Mouse (Mus musculus): ENCODE measurements around the gene Tspan14.

The Tspan14 gene

DNA sequence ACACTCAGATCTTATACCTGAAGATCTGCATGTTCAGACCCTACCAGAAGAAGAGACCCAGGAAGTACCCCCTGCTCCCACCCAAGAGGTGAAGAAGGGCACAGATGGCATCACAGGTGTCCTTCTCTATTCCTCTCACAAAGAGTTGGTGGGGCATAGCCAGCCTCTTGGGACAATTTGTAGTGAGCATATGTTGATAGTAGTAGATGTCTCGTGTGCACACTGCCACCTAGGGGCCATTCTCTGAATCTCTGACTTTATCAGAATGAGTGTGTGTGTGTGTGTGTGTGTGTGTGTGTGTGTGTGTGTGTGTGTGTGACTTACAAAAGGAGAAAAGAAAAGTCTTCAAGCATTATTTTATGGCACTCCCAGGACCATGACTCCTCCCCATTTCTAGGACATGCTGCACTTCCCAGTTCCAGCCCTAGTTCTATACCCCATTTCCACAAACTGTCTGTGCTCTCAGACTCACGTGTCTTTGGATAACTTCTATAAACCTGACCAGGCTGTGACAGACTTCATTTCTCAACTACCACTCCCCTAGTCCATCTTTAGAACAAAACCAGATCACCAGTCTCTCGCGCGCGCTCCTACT lies 8.6 kb upstream of the Tspan14 start:
- DNase-seq (ENCODE audit: low read depth, low spot score): peak; percentile 74

GRCm38 (mm10) chr14:40968051-40968450 lies 1.4 kb upstream of the Tspan14 start:
- no peak for DNase-seq (ENCODE audit: low read depth, low spot score)

- DNase-seq (ENCODE audit: low read depth, low spot score): no peak
Measured at GRCm38 (mm10) chr14:40967598-40967900, 942 bp upstream of the Tspan14 start.

GRCm38 (mm10) chr14:40966862-40967597 lies 423 bp upstream of the Tspan14 start:
- DNase-seq (ENCODE audit: low read depth, low spot score): peak; percentile 93

DNA sequence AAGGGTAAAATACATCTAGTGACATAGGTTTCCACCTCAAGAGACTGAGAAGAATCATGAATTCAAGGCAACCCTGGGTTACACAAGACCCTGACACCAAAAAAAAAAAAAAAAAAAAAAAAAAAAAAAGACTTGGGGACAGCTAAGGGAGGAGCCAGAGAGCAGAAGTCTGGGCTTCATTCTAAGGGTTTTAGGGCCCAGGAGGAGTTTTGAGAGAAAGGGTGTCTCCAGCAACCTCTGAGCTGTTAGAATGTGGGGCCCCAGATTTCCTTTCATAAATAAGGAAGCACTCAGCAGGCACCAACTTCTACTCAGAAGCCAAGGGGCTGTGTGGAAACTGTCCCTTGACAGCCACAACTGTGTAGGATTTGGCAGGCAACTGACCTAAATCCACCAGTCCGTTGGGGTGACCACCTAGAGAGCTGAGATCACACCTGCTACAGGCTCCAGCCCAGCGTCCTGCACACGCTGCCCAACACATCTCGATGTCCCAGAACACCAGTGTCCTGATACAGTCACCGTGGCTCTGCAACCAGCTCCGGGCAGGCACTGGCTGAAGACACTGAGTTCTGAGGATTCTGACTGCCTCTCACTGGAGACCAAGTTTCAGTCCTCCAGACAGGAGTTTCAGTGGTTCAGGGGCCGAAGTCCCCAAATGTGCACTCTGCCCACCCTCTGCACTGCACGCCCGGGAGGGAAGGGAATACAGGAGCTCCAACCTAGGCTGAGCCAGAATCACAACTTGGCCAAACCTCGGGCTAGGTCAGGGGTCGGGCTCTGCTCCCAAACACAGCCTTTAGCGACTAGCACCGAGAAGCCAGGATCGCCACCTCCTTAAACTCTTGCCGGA lies 875 bp downstream of the Tspan14 start:
- no peak for DNase-seq (ENCODE audit: low read depth, low spot score)

GRCm38 (mm10) chr14:40964881-40965280 lies 1.7 kb downstream of the Tspan14 start:
- DNase-seq (ENCODE audit: low read depth, low spot score): no peak

DNA sequence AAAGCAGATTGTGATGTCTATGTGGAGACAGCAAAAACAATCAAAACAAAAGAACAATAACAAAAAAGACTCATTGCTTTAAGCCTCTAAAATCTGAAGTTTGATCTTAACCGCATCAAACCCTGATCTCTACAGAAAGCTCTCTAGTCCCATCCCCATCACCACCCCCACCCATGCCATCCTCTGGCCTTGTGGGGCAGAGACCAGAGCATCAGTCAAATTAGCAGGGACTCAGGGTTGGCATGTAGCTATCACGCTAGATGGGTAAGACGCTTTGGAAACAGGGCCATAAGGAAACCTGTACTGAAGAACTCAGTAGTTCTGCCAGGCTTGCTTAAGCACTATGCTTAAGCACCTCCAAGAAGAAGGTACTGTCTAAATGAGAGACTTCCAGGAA lies 2.4 kb downstream of the Tspan14 start:
- DNase-seq (ENCODE audit: low read depth, low spot score): no peak

DNA sequence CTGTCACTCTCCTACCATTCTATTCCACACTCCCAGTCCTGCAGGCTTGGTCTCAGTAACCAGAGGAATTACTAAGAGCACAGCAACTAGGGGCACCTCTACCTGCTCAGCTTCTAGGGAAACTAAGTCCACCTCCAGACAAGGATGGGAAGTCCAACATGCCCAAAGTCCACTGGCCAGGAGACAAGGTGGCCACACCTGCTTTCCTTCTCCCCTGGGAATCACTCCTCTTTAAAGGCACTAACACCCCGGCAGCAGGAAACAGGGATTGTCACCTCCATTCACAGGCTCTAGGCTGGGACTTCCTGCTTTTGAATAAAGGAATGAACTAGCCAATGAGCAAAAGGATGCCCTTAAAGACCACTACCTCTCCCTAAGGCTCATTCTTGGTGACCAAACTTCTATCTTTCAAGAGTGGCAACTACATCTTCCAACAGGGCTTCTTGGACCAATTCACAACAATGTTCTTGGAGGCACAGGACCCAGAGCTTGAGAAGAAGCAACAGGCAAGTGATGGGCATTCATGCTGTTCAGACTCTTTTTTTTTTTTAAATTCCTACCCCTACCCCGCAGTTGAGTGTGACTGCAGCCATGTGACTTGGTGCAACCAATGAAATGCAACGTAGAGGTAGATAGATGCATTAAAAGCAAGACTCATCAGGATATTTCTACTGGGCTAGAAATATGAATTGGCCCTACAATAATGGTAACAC lies 3.0 kb downstream of the Tspan14 start:
- DNase-seq (ENCODE audit: low read depth, low spot score): no peak

DNA sequence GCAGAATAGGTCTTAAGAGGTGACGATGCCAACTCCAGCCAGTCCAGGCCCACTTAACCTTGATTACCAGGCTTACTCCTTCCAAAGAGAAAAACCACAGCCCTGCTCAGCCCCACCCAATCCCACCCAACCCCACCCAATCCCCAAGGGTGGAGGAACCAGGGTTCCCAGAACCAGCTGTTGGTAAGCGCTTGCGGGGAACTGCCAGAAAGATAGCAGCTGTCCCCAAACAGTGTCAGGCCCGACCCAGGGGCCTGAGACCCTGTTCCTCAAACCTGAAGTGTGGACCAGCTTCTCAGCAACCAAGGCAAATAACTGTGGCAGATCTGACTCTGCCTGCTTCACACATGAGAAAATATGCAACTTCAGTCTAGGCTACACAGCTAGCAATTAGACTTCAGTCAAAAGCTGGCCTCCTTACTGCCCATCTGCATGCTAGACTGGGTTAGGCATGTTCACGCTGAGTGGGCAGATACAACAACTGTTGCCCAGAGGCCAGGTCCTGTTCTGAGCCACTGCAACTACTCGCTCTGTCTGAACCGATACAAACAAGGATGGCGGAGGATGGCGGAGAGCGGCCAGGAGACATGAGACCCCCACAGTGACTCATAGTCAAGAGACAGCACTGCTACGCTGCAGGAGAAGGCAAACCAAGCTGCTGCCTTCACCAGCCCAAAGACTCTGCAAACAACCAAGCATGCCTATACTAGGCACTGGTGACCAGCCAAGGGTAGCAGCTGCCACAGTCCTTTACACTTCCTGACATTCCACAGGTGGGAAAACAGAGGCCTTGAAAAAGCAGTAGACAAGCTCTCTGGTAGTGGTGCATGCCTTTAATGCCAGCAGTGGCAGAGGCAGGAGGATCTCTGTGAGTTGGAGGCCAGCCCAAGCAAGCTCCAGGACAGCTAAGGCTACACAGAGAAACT lies 4.0 kb downstream of the Tspan14 start:
- DNase-seq (ENCODE audit: low read depth, low spot score): no peak

GRCm38 (mm10) chr14:40960237-40960636 lies 6.4 kb downstream of the Tspan14 start:
- DNase-seq (ENCODE audit: low read depth, low spot score): no peak

DNA sequence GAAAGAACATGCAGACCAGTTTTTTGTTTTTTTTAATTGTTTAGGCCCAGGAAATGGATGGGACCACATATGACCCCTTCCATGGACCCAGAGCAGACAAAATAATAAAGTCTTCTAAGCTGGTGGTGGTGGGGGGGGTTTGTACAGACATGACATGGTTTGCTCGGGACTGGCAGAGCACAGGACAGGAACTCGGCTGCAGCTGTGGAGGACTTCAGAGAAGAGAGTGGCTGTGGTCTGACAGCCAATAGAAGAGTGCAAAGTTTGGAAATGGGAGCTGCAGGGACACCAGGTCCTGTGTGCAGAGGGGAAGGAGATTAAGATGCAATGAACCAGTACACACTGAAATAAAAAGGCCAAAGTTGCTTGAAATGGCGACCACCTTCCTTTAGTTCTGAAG lies 7.0 kb downstream of the Tspan14 start:
- DNase-seq (ENCODE audit: low read depth, low spot score): no peak

DNA sequence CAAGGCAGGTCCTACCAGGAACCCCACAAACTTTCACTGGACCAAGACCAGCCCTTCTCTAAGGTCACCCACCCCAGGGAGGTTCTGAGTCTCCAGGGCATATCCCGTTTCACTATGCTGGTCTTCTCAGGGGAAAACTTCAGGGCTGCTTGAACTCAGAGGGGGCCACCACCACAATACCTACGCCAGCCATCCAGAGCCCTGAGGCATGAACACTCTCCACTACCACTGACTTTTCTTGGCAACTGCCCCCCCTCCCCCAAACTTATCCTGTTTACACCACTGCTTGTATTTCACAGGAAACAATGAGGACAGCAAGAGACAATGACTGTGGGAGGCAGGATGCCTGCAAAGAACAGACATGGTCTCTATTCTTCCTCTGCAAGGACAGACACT lies 7.6 kb downstream of the Tspan14 start:
- peak; percentile 50 for DNase-seq (ENCODE audit: low read depth, low spot score)

- DNase-seq (ENCODE audit: low read depth, low spot score): no peak
Measured at GRCm38 (mm10) chr14:40958083-40958985, 8.3 kb downstream of the Tspan14 start.

DNA sequence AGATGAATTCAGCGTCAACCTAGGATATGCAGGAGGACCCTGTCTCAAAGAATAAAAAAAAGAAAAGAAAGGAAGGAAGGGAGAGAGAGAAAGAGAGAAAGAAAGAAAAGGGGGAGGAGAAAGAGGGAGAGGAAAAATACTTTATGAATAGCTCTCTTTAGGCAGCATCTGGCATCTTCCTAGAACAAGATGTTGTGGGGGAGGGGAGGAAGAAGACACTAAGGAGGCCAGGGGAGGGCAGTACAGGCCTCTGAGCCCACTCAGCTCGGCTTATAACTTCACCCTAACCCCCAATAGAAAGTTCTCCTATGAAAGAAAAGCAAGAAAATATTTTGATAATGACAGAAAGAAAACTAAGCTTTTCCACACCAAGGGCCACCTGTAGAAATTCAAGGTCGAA lies 9.0 kb downstream of the Tspan14 start:
- no peak for DNase-seq (ENCODE audit: low read depth, low spot score)

DNA sequence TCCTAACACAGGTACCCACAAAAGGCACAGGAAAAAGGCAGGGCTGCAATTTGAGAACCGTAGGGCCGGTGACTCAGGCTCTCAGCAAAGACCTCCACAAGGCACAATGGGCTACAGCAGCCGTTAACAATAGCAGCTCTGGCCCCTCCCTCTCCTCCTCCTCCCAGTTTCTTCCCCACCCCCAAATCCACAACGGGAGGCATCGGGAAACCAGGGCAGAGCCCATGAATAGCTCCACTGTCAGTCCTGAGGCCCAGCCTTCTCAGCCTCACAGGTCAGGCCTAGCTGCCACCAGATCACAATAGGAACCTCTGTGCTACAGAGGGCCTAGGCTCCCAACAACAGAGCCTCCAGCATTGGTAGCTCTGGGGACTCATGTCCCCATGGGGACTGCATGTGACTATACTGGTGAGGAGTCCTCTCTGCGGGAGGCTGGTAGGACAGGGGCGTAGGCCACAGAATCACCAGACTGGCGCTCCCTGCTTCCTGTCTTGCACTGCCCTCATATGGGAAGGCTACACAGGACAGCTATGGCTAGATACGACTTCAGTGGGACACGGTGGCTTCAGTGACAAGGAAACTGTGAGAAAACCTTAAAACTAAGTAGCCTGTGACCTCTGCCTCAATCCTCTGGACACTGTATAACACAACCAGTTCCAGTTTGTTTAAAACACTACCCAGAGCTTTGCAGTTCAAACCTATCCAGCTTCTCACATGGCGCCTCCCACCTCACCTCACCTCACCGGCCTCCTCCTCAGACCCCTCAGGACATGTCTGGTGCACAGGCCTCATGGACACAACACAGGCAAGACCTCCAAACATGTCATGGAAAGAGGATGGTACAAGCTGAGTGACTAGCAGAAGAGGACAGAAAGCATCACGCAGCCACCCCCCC lies 10.1 kb downstream of the Tspan14 start:
- peak; percentile 97 for DNase-seq (ENCODE audit: low read depth, low spot score)

- DNase-seq (ENCODE audit: low read depth, low spot score): peak; percentile 50
Measured at GRCm38 (mm10) chr14:40955596-40956251, 10.9 kb downstream of the Tspan14 start.

DNA sequence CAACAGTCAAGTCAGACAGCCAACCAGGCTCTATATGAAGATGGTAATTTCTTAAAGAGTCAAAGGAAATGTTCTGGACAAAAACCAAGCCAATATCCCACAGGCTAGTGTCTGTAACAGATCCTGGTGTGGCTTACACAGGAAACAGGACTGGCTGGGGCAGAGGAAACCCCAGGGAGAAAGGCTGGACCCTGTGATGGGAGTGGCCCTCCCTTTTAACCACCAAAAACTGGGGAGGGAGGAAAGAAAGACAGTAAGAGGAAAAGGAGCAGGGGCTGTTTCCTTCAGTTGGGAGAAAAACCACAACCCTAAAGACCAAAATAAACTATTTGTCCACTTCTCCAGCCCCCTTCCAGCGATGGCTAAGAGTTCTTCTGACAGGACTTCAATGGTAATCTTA lies 11.5 kb downstream of the Tspan14 start:
- DNase-seq (ENCODE audit: low read depth, low spot score): no peak

DNA sequence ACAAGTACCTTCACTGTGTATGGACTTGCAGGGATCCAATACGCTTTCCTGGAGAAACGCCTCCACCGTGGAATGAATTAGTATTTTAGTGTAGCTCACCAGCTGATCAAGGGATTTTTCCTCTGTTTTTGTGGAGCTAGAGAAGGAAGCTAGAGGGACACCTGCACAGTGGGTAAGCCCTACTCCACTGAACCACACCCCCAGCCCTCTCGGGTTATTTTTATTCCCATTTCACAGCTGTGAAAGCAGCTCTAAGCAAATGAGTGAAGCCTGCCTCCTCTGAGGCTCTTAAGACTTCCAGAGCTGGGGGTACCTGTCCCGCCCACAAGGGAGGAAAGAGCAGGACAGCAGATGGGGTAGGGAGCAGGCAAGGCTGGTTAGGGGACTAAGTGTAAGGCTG lies 13.2 kb downstream of the Tspan14 start:
- DNase-seq (ENCODE audit: low read depth, low spot score): no peak

Data from R1 (cell line).